Mouse (Mus musculus) thymus, postnatal 25 days (tissue): ENCODE results near the gene Sox6.
"Not testable (repeated sequence)": the region's sequence is repeated elsewhere in the genome, so short reads cannot be mapped to it uniquely, and the experiment has no call there.

Experiments used
- DNase-seq: peaks from one replicate; pipeline ENCODE4 v3.0.0; 2022

Gene Sox6

GRCm38 (mm10) chr7:116038511-116038910 is at the start of gene Sox6:
TSS of gene Sox6 (minus strand) at chr7:116038796.
- no peak for DNase-seq

GRCm38 (mm10) chr7:116084366-116084765 is 45.8 kb upstream of the Sox6 start, which contains the start of gene Gm4353:
TSS of gene Gm4353 (minus strand) at chr7:116084635.
- DNase-seq, result not testable (repeated sequence)

- DNase-seq, result no peak
Observed at GRCm38 (mm10) chr7:116060739-116061138, 22.1 kb upstream of the Sox6 start.

GRCm38 (mm10) chr7:116040470-116041019 is 1.9 kb upstream of the Sox6 start:
- no peak for DNase-seq

DNA sequence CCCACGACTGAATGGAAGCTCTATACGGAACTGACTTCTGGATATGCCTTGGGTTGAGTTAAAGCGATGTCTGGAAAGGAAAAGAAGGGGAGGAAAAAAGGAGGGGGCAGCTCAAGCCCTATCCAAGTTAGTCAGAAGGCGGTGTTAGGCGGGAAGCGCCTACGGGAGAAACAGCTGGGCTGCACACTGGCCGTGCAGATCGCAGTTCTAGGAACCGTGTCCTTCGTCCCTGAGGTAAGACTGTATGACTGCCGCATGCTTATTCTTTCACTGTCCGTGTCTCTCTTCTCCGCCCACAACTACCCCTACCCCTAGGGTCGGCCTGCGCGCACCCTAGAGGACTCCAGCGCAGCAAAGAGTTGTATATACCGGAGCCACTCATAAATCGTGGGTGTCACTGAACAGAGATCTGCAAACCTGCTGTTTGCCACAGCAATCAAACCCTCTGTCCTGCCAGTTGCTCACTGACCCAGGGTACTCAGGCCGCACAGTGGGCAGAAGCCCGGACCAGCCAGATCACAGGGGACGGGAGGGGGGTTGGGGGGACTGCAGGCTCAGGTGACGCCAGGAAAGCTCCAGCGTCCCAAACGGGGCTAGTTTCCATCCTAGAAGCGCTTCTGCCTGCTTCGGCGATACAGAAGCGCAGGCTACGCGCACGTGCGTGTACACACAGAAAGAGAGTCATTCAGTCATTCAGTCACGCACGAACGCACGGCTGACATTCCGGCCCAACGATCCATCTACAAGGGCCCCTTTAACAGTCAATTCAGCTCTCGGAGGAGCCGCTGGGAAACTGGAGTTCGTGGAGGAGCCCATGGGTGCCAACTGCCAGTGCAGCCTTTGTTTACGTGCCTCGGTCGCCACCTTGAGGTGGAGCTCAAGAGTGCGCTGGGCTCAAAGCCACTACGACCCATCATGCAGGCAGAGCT is 1.2 kb upstream of the Sox6 start:
- peak; percentile 79 for DNase-seq

DNA sequence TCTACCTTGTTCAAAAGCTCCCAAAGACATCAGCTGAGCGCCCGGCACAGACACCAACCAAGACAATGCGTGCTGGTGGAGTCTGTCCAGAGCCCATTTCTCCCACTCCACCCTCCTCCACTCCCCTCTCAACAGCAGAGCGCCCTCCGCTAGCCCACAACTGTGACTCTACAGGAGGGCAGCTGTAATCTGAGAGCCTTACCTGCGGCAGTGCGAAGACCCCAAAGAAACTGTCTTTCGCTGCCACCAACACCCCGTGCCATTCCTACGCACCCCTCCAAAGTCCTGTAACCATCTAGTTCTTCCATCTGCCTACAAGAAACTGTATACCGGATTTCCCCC is 571 bp upstream of the Sox6 start, which contains the start of gene 1110004F10Rik:
Gene 1110004F10Rik, plus strand, starts transcription at position 202 of the 342 bp plus-strand sequence.
- DNase-seq, result no peak

DNA sequence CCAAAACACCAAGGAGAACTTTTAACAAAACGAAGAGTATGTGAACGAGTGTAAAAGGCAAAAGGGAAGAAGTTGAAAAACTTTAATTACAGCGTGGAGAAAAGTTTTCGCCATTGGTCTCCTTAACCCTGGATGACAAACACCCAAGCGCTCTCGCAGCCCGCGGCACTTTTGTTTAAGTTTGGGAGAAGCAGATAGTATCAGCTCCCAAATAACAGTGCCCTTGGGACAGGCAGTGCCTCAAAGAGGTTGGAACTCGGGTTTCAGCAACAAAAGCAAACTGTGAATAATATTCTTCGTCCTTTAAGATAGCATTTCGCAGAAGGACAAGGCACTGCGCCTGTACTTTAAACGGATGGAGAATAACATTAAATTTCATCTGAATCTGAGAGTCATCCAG is 572 bp downstream of the Sox6 start:
- no peak for DNase-seq

DNA sequence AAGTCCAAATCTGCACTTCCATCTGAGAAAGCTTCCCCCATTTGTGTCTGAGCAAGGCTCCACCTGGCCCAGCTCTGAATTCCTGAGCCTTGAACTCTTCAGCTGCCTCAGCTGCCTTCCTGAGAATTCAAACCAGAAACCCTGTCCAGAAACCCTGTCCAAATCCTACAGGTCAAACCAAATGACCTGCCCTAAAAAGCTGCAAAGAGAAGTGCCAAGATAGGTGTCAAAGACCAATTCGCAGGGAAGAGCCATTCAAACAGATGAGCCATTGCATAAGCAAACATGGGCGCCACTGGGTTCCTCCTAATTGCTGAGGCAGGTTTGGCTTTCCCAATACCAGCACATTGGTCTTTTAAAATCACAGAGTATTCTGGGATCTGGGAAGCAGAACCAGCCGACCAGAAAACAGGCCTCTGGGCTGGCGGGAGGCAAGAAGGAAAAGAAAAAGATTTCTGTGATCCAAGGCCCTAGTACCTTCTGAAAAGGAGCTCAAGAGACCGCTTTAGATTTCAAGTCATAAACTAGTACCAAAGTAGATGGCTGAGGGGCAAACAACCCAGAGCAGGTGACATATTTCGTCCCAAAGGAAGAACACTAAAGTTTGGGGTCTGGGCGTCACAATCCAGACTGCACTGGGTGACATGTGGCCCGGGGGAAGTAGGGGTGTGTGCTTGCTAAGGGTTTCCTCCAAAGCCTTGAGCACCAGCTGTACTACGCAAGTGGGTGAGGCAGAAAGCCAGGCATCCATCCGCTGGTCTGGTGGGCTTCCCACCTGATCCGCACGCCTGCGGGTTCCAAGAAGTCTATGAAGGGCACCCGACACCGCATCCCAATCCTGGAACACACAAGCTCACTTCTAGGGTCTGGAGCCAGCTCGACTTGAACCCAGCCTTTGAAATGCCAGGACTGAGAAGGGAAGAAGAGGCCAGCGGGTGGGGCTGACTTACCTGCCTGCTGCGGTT is 1.7 kb downstream of the Sox6 start:
- no peak for DNase-seq

GRCm38 (mm10) chr7:116035504-116035903 is 3.1 kb downstream of the Sox6 start:
- DNase-seq, result no peak

DNA sequence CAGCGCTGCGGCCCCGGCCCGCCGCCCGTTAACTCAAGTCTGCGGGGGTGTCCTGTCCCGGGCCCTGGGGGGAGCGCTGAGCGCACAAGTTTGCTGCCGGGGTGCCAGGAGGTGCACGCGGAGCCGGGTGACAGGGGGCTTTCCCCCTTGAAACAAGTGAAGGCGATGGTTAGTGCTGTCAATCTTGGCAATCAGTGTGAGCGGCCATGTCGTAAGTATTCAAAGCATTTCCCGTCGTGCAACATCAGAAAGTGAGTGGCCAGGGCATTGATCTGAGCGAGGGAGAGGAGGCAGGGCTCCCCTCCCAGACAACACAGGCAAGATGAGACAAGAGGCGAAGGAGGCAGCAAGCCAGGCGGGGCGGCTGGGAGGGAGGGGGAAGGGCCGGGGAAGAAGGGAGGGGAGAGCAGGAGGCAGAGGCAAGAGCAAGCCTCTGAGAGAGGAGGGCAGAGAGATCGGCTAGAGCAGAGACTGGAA is 4.3 kb downstream of the Sox6 start:
- no peak for DNase-seq

- peak; percentile 20 for DNase-seq
Observed at GRCm38 (mm10) chr7:116033371-116034241, 5.0 kb downstream of the Sox6 start.

GRCm38 (mm10) chr7:116032596-116033307 is 5.8 kb downstream of the Sox6 start:
- peak; percentile 71 for DNase-seq

- peak; percentile 27 for DNase-seq
Observed at GRCm38 (mm10) chr7:116031718-116032595, 6.6 kb downstream of the Sox6 start.

DNA sequence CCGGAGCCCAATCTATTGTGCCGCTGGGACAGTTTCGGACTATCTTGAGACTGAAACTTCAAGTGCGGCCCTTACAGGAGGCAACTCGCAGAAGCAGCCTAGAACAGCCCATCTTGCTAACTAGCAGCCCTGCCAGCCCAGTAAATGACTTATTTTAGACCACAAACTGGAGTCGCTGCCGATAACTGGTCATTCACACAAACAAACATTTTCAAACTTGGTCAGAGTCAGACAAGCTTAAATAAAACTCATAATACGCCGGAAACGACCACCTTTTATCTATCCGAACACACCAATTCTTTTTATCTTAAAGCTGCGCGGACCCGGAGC is 7.2 kb downstream of the Sox6 start:
- DNase-seq, result no peak

GRCm38 (mm10) chr7:116030597-116031387 is 7.8 kb downstream of the Sox6 start:
- DNase-seq, result no peak

DNA sequence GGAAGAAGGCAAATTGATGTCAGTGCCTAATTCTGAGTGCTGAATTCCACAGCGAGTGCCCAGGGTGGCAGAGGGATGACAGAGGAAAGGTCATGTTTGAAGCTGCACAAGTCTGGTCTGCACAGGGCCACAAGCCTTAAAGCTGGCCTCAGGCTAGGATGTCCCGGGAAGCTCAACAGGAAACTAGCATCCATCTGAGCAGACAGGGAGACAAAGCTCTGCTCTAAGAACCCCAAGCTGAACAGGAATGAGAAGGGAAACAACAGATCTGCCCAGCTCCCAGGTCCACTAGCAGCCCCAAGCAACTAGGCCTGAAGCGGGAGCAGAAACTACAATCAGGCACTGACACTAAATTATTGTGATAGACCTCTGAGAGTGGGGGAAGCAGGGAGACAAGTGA is 8.6 kb downstream of the Sox6 start:
- DNase-seq, result no peak

DNA sequence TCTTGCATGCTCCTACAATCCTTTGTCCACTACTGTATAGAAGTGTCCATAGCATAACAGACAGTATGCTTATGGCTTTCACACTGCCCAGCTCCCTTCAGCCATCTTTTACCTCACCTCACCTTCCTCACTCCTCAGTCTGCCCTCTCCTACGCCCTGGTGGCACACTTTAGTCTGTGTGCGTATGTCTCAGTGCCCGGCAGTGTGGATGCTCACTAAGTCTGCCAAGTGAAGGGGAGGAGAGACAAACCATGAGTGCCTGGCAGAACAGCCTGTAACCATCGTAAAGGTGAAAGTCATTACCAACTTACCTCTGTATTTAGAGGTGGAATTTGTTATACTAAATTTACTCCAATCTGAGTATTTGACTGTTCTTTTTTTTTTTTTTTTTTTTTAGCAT is 35.9 kb downstream of the Sox6 start:
- DNase-seq, result no peak

GRCm38 (mm10) chr7:115988109-115988779 is 50.4 kb downstream of the Sox6 start:
- DNase-seq, result no peak

- no peak for DNase-seq
Observed at GRCm38 (mm10) chr7:115985716-115986115, 52.9 kb downstream of the Sox6 start.
